Mouse (Mus musculus): ENCODE data around the gene Hdac9. TPM values are rescaled to one million over a fixed set of nuclear protein-coding genes. Genes with fewer than 3 reads are reported as not detected.

Hdac9 gene
- total and polyA plus RNA-seq, 2 experiments, result 0.56 to 1.6 TPM

GRCm38 (mm10) chr12:34582522-34582921 is 334.4 kb downstream of the Hdac9 start:
- 82% methylated on average over 4 of the region's 4 CpGs for WGBS
- no peak overlapping the region for H3K4me3 ChIP-seq (ENCODE audit: insufficient read depth, low read depth, low read length)
- no peak overlapping the region for H3K9ac ChIP-seq (ENCODE audit: low read depth, low read length)
- TF ChIP-seq POLR2A (IDR thresholded peaks at IDR 0.05; ENCODE audit: extremely low read depth, insufficient read depth, low read length) (no peak), CTCF (IDR thresholded peaks at IDR 0.05; ENCODE audit: low read depth, low read length) (no peak)
- H3K36me3 ChIP-seq (ENCODE audit: control insufficient read depth, insufficient read depth, low read length), result no peaks in the 10 kb centered on the region
- no peak overlapping the region for H3K27ac ChIP-seq (replicated peaks; ENCODE audit: insufficient read depth, low read depth, low read length)
- no peak for DNase-seq (ENCODE audit: extremely low read depth, low read depth, low spot score)
- H3K4me1 ChIP-seq (ENCODE audit: control insufficient read depth, insufficient read depth, low read length), result no peaks in the 10 kb centered on the region
- H3K27me3 ChIP-seq (ENCODE audit: control insufficient read depth, insufficient read depth, low read length), result no peaks in the 10 kb centered on the region
- no peaks in the 10 kb centered on the region; the same call in 1 of the 2 replicates for H3K79me2 ChIP-seq (ENCODE audit: control insufficient read depth, insufficient read depth, low read length)

GRCm38 (mm10) chr12:34579220-34579619 is 337.7 kb downstream of the Hdac9 start:
- Histone ChIP-seq H3K9ac (ENCODE audit: low read depth, low read length) (no peak overlapping the region), H3K27me3 (ENCODE audit: control insufficient read depth, insufficient read depth, low read length) (no peaks in the 10 kb centered on the region), H3K4me1 (ENCODE audit: control insufficient read depth, insufficient read depth, low read length) (no peaks in the 10 kb centered on the region), H3K4me3 (ENCODE audit: insufficient read depth, low read depth, low read length) (no peak overlapping the region), H3K79me2 (ENCODE audit: control insufficient read depth, insufficient read depth, low read length) (no peaks in the 10 kb centered on the region), H3K27ac (replicated peaks; ENCODE audit: insufficient read depth, low read depth, low read length) (no peak overlapping the region), H3K36me3 (ENCODE audit: control insufficient read depth, insufficient read depth, low read length) (no peaks in the 10 kb centered on the region)
- no peak for DNase-seq (ENCODE audit: extremely low read depth, low read depth, low spot score)
- WGBS, result 83% methylated on average over 1 of the region's 1 CpGs
- no peak for TF ChIP-seq POLR2A (IDR thresholded peaks at IDR 0.05; ENCODE audit: extremely low read depth, insufficient read depth, low read length)
- TF ChIP-seq CTCF (IDR thresholded peaks at IDR 0.05; ENCODE audit: low read depth, low read length), result no peak

DNA sequence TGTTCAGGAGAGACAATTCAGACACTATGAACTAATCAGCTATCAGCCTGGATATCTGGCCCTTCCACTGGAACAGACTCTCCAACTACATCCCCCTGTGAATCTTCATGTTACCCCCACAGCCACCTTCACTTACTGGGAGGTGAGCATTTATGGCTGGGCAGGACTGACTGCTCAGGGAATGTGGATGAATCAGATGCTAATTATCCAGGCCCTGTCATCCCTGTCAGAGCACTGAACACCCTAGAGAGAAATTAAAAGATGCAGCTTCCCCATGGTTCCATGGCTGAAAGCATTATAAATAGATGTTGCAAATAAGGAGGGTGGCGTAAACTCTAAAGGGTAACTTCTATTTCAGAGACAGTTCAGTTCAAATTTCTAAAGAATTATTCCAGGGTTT is 345.8 kb downstream of the Hdac9 start:
- Histone ChIP-seq H3K79me2 (ENCODE audit: control insufficient read depth, insufficient read depth, low read length) (no peaks in the 10 kb centered on the region), H3K9ac (ENCODE audit: low read depth, low read length) (no peak overlapping the region), H3K4me3 (ENCODE audit: insufficient read depth, low read depth, low read length) (no peak overlapping the region), H3K27ac (replicated peaks; ENCODE audit: insufficient read depth, low read depth, low read length) (no peak overlapping the region), H3K27me3 (ENCODE audit: control insufficient read depth, insufficient read depth, low read length) (no peaks in the 10 kb centered on the region), H3K4me1 (ENCODE audit: control insufficient read depth, insufficient read depth, low read length) (no peaks in the 10 kb centered on the region), H3K36me3 (ENCODE audit: control insufficient read depth, insufficient read depth, low read length) (no peaks in the 10 kb centered on the region)
- 100% methylated on average over 1 of the region's 1 CpGs for WGBS
- DNase-seq (ENCODE audit: extremely low read depth, low read depth, low spot score), result no peak
- TF ChIP-seq POLR2A (IDR thresholded peaks at IDR 0.05; ENCODE audit: extremely low read depth, insufficient read depth, low read length) (no peak), CTCF (IDR thresholded peaks at IDR 0.05; ENCODE audit: low read depth, low read length) (no peak)

- Histone ChIP-seq H3K79me2 (ENCODE audit: control insufficient read depth, insufficient read depth, low read length) (no peaks in the 10 kb centered on the region), H3K4me1 (ENCODE audit: control insufficient read depth, insufficient read depth, low read length) (no peaks in the 10 kb centered on the region), H3K4me3 (ENCODE audit: insufficient read depth, low read depth, low read length) (no peak overlapping the region), H3K27me3 (ENCODE audit: control insufficient read depth, insufficient read depth, low read length) (no peaks in the 10 kb centered on the region), H3K9ac (ENCODE audit: low read depth, low read length) (no peak overlapping the region), H3K36me3 (ENCODE audit: control insufficient read depth, insufficient read depth, low read length) (no peaks in the 10 kb centered on the region), H3K27ac (replicated peaks; ENCODE audit: insufficient read depth, low read depth, low read length) (no peak overlapping the region)
- no peak for TF ChIP-seq CTCF (IDR thresholded peaks at IDR 0.05; ENCODE audit: low read depth, low read length)
- TF ChIP-seq POLR2A (IDR thresholded peaks at IDR 0.05; ENCODE audit: extremely low read depth, insufficient read depth, low read length), result no peak
- DNase-seq (ENCODE audit: extremely low read depth, low read depth, low spot score), result no peak
- WGBS, result 92% methylated on average over 3 of the region's 3 CpGs
Measured at GRCm38 (mm10) chr12:34569472-34569871, 347.4 kb downstream of the Hdac9 start.

DNA sequence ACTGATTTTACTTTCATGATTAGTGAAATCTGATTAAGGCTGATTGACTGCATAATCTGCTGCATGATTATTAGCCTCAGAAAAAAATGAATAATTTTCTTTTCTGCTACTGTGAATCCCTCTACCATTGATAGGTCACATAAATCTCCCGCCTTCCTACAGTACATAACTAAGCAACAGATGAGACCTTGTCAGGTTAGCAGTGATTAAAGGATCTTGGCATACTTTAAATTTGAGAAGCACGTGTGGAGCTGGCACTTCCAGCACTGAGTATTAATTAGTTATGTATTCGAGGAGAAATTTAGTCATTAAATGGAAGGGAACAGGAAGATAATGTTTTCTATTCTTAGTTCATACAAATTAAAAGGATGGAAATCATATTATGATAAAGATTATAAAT is 347.8 kb downstream of the Hdac9 start:
- Histone ChIP-seq H3K4me1 (ENCODE audit: control insufficient read depth, insufficient read depth, low read length) (no peaks in the 10 kb centered on the region), H3K27me3 (ENCODE audit: control insufficient read depth, insufficient read depth, low read length) (no peaks in the 10 kb centered on the region), H3K36me3 (ENCODE audit: control insufficient read depth, insufficient read depth, low read length) (no peaks in the 10 kb centered on the region), H3K4me3 (ENCODE audit: insufficient read depth, low read depth, low read length) (no peak overlapping the region), H3K9ac (ENCODE audit: low read depth, low read length) (no peak overlapping the region), H3K27ac (replicated peaks; ENCODE audit: insufficient read depth, low read depth, low read length) (no peak overlapping the region), H3K79me2 (ENCODE audit: control insufficient read depth, insufficient read depth, low read length) (no peaks in the 10 kb centered on the region)
- 76% methylated on average over 3 of the region's 3 CpGs for WGBS
- DNase-seq (ENCODE audit: extremely low read depth, low read depth, low spot score), result no peak
- TF ChIP-seq CTCF (IDR thresholded peaks at IDR 0.05; ENCODE audit: low read depth, low read length), result no peak
- TF ChIP-seq POLR2A (IDR thresholded peaks at IDR 0.05; ENCODE audit: extremely low read depth, insufficient read depth, low read length), result no peak

- H3K79me2 ChIP-seq (ENCODE audit: control insufficient read depth, insufficient read depth, low read length), result no peaks in the 10 kb centered on the region
- no peaks in the 10 kb centered on the region for H3K36me3 ChIP-seq (ENCODE audit: control insufficient read depth, insufficient read depth, low read length)
- H3K27me3 ChIP-seq (ENCODE audit: control insufficient read depth, insufficient read depth, low read length), result no peaks in the 10 kb centered on the region
- TF ChIP-seq POLR2A (IDR thresholded peaks at IDR 0.05; ENCODE audit: extremely low read depth, insufficient read depth, low read length) (no peak), CTCF (IDR thresholded peaks at IDR 0.05; ENCODE audit: low read depth, low read length) (no peak)
- H3K4me1 ChIP-seq (ENCODE audit: control insufficient read depth, insufficient read depth, low read length), result no peaks in the 10 kb centered on the region
- 73% methylated on average over 2 of the region's 2 CpGs for WGBS
- no peak overlapping the region for H3K27ac ChIP-seq (replicated peaks; ENCODE audit: insufficient read depth, low read depth, low read length)
- DNase-seq (ENCODE audit: extremely low read depth, low read depth, low spot score), result no peak
- H3K9ac ChIP-seq (ENCODE audit: low read depth, low read length), result no peak overlapping the region
- H3K4me3 ChIP-seq (ENCODE audit: insufficient read depth, low read depth, low read length), result no peak overlapping the region
Measured at GRCm38 (mm10) chr12:34562331-34562730, 354.6 kb downstream of the Hdac9 start.

Measured in liver, adult 2 months (tissue).